Mouse (Mus musculus) cerebral cortex, adult 2 months (tissue): Measurements from ENCODE around the gene C5ar2.

ENCODE experiments used
- WGBS: fragments of 180-500 bp; shearing (Covaris S2); methylation state at CpG from one replicate; pipeline ENCODE4 v1.1.7; 2018; 5-methylcytosine and 5-hydroxymethylcytosine counted together

C5ar2 gene

GRCm38 (mm10) chr7:16257830-16258229 is 13.9 kb upstream of the C5ar2 start:
- WGBS, result 89% methylated on average over 11 of the region's 11 CpGs

GRCm38 (mm10) chr7:16255963-16256362 is 12.0 kb upstream of the C5ar2 start:
- WGBS, result 94% methylated on average over 4 of the region's 4 CpGs

- 71% methylated on average over 4 of the region's 4 CpGs for WGBS
Measured at GRCm38 (mm10) chr7:16254195-16254594, 10.2 kb upstream of the C5ar2 start.

GRCm38 (mm10) chr7:16250687-16251086 is 6.7 kb upstream of the C5ar2 start:
- WGBS, result 82% methylated on average over 5 of the region's 5 CpGs

GRCm38 (mm10) chr7:16245958-16246357 is 2.0 kb upstream of the C5ar2 start:
- WGBS, result 43% methylated on average over 3 of the region's 4 CpGs

- WGBS, result 78% methylated on average over 6 of the region's 6 CpGs
Measured at GRCm38 (mm10) chr7:16242198-16242597, 1.8 kb downstream of the C5ar2 start.

- 80% methylated on average over 11 of the region's 11 CpGs for WGBS
Measured at GRCm38 (mm10) chr7:16241787-16242186, 2.2 kb downstream of the C5ar2 start.

GRCm38 (mm10) chr7:16240978-16241303 is 3.0 kb downstream of the C5ar2 start:
- 93% methylated on average over 1 of the region's 1 CpGs for WGBS

- WGBS, result 86% methylated on average over 7 of the region's 7 CpGs
Measured at GRCm38 (mm10) chr7:16240281-16240977, 3.5 kb downstream of the C5ar2 start.

GRCm38 (mm10) chr7:16239554-16239997 is 4.4 kb downstream of the C5ar2 start:
- WGBS, result 66% methylated on average over 9 of the region's 9 CpGs

- WGBS, result 68% methylated on average over 5 of the region's 5 CpGs
Measured at GRCm38 (mm10) chr7:16229869-16230268, 14.1 kb downstream of the C5ar2 start.

- WGBS, result 1% methylated on average over 34 of the region's 34 CpGs
Measured at GRCm38 (mm10) chr7:16221582-16222272, 22.2 kb downstream of the C5ar2 start, which contains the start of gene Dhx34. TSS of gene Dhx34 (minus strand) at chr7:16222037.

- 91% methylated on average over 9 of the region's 9 CpGs for WGBS
Measured at GRCm38 (mm10) chr7:16213986-16214385, 30.0 kb downstream of the C5ar2 start.

GRCm38 (mm10) chr7:16213196-16213595 is 30.8 kb downstream of the C5ar2 start:
- WGBS, result 91% methylated on average over 6 of the region's 6 CpGs

- 71% methylated on average over 12 of the region's 12 CpGs for WGBS
Measured at GRCm38 (mm10) chr7:16210862-16211365, 33.0 kb downstream of the C5ar2 start.

GRCm38 (mm10) chr7:16208781-16209665 is 34.9 kb downstream of the C5ar2 start:
- WGBS, result 88% methylated on average over 21 of the region's 21 CpGs

GRCm38 (mm10) chr7:16207496-16207895 is 36.5 kb downstream of the C5ar2 start:
- 54% methylated on average over 10 of the region's 10 CpGs for WGBS

GRCm38 (mm10) chr7:16207076-16207475 is 36.9 kb downstream of the C5ar2 start:
- WGBS, result 78% methylated on average over 7 of the region's 7 CpGs

GRCm38 (mm10) chr7:16204791-16205190 is 39.2 kb downstream of the C5ar2 start:
- 81% methylated on average over 9 of the region's 9 CpGs for WGBS

- 94% methylated on average over 13 of the region's 13 CpGs for WGBS
Measured at GRCm38 (mm10) chr7:16203505-16203903, 40.5 kb downstream of the C5ar2 start.

- 85% methylated on average over 15 of the region's 15 CpGs for WGBS
Measured at GRCm38 (mm10) chr7:16202756-16203504, 41.0 kb downstream of the C5ar2 start.
